Mouse (Mus musculus) central nervous system, embryonic 11.5 days (tissue): Measurements from ENCODE around the gene Otc. TPM values are rescaled to one million over a fixed set of nuclear protein-coding genes. Genes with fewer than 3 reads are reported as not detected.

Experiments
- polyA plus RNA-seq: library from polyadenylated mRNA; depleted of rRNA; stranded (reverse); fragments of >200 nt; gene quantifications from 2 replicates; pipeline ENCODE4 v1.2.3, GENCODE M21; 2012; rRNA removed

Otc gene
- 0.29 and 0.49 TPM in 2 replicates for polyA plus RNA-seq

DNA sequence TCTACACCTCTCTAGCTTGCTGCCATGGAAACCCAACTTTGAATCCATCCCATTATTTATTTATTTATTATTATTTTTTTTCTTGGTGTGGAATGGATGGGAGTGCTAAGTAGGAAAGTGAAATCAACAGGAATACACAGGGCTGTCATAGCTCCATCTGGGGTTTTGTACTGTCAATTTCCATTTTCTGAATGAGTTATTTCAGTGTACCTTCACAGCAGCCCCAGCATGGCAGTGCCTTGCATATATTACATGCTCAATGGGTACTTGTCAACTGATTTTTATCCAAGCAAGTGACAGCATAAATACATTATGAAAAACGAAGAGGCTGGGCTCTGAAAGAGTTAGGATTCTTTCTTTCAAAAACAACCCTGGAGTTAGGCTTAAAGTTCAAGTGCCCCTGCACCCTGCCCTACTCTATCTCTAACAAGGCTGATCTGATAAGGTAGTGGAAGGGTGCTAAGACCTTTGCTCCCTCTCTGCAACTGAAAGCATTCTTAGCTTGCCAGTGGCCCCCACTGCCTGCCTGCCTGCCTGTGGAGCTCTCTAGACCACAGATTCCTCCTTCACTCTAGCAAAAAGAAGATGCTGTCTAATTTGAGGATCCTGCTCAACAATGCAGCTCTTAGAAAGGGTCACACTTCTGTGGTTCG is at the start of gene Otc:
Gene Otc, plus strand, starts transcription at position 454 of the 653 bp plus-strand sequence.

DNA sequence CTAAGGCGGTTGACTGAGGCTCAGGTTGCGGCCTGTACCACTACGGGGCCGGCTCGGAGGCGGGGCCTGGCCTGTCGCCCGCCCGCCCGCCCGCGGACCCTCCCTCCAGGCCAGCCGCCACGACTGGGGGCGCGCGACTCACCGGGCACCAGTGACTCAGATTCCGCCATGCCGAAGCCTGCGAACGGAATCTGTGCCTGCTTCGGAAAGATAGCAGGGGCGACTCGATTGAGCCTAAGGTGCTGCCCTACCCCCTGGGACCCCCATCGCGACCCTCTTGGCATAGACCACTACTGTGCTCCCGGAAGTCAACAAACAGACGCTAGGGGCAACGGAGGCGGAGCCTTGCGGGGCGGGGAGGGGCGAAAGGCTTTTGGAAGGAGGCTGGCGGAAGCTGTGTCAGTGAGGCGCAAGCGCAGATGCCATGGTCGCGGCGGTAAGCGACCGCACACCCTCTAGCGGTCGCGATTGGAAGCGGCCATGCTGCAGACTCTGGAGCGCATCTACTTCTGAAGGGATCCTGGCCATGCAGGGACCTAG is 35.6 kb upstream of the Otc start, which contains the start of gene Rpgr:
Gene Rpgr, minus strand, starts transcription at position 511 of the 540 bp plus-strand sequence.

Other genes starting within 250 kb of the Otc start
- gene Srpx, start 134.6 kb upstream of the Otc start, polyA plus RNA-seq, result 6.2 and 6.7 TPM in 2 replicates
- gene Rpgr, start 35.4 kb upstream of the Otc start, polyA plus RNA-seq, result 18.2 and 21.4 TPM in 2 replicates
- gene Tspan7, start 232.9 kb downstream of the Otc start, polyA plus RNA-seq, result 35.3 and 54.3 TPM in 2 replicates